Mouse (Mus musculus) intestine, embryonic 14.5 days (tissue): Measurements from ENCODE around the gene Adamts17. TPM values are rescaled to one million over a fixed set of nuclear protein-coding genes. Genes with fewer than 3 reads are reported as not detected.
A peak's percentile ranks its signal among the peaks of the same experiment; 100 is the strongest.

Experiments used
- ATAC-seq: fragments of 200-750 bp; cut with Nextera tagmentation; replicated peaks from 2 replicates; pipeline ENCODE4 v1.8.0; 2017; ENCODE audit warnings: low read depth, moderate number of reproducible peaks, moderate TSS enrichment, moderate library complexity; ENCODE audit not compliant: low FRiP score, low TSS enrichment
- DNase-seq: peaks from one replicate; pipeline ENCODE4 v3.0.0-alpha.2; 2018; ENCODE audit warnings: low spot score
- H3K27ac ChIP-seq: fragments of 300-500 bp; sonication (generic); 2 replicates; pipeline ENCODE4 v1.5.1; 2014; ENCODE audit warnings: low read depth, mild to moderate bottlenecking, control low read depth
- H3K27me3 ChIP-seq: fragments of 300-500 bp; sonication (generic); replicated peaks from 2 replicates; pipeline ENCODE4 v1.6.1; 2014; ENCODE audit warnings: low read length, control low read depth; ENCODE audit not compliant: control insufficient read depth, insufficient read depth
- H3K36me3 ChIP-seq: fragments of 300-500 bp; sonication (generic); 2 replicates; pipeline ENCODE4 v1.6.1; 2014; ENCODE audit warnings: low read length, control low read depth; ENCODE audit not compliant: control insufficient read depth, insufficient read depth
- H3K4me1 ChIP-seq: fragments of 300-500 bp; sonication (generic); replicated peaks from 2 replicates; pipeline ENCODE4 v1.6.1; 2014; ENCODE audit warnings: low read length, control low read depth, mixed read lengths; ENCODE audit not compliant: control insufficient read depth, insufficient read depth
- H3K4me2 ChIP-seq: fragments of 300-500 bp; sonication (generic); 2 replicates; pipeline ENCODE4 v1.6.1; 2014; ENCODE audit warnings: low read length
- H3K4me3 ChIP-seq: fragments of 300-500 bp; sonication (generic); 2 replicates; pipeline ENCODE4 v1.5.1; 2014; ENCODE audit warnings: low read depth, low read length, control low read depth, mixed read lengths
- H3K9ac ChIP-seq: fragments of 300-500 bp; sonication (generic); 2 replicates; pipeline ENCODE4 v1.6.1; 2014; ENCODE audit warnings: mild to moderate bottlenecking, low read length
- H3K9me3 ChIP-seq: fragments of 300-500 bp; sonication (generic); 2 replicates; pipeline ENCODE4 v1.6.1; 2016; ENCODE audit warnings: low read length, control low read depth; ENCODE audit not compliant: control insufficient read depth
- WGBS: fragments of 180-500 bp; shearing (Covaris S2); extraction: QIAGEN DNeasy Blood & Tissue Kit; methylation state at CpG from one replicate; pipeline ENCODE4 v1.1.7; 2014; 5-methylcytosine and 5-hydroxymethylcytosine counted together
- polyA plus RNA-seq: library from polyadenylated mRNA; unstranded; fragments of >200 nt; fragmentation: Nextera tagmentation; extraction: Ambion mirVana; gene quantifications from 2 replicates; pipeline ENCODE4 v1.2.1, GENCODE M21; 2014

Adamts17 gene
- polyA plus RNA-seq, 1 experiment from 2014 or later = 6.7 TPM

DNA sequence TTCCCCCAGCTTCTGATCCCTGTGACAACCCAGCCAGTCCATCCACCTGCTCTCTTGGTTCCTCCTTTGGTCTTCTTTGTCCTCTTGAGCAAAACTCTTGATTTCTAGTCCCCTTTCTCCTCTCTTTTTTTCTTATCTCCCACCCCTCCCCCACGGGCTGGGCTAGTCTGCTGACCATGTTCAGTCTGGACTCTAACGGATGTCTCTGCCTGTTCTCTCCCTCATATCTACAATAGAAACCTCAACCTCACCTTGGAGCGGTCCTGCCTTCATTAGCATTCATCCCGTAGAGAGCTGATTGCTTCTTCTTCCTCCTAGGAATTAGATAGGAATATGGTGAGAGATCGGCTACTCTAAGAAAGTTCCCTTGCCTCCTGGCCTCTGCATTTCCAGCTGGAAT is 8.7 kb upstream of the Adamts17 start:
- WGBS = 57% methylated on average over 5 of the region's 5 CpGs
- no peaks in the 10 kb centered on the region for H3K36me3 ChIP-seq
- DNase-seq (no peak), ATAC-seq (no peak)
- H3K9me3 ChIP-seq = no peaks in the 10 kb centered on the region
- H3K27ac ChIP-seq = peak overlapping the region; percentile 10; the same call in 1 of the 2 replicates
- H3K9ac ChIP-seq = no peak overlapping the region
- peaks cover 12% of the 10 kb centered on the region for H3K4me1 ChIP-seq
- no peaks in the 10 kb centered on the region for H3K27me3 ChIP-seq
- H3K4me3 ChIP-seq = no peak overlapping the region
- no peak overlapping the region for H3K4me2 ChIP-seq

DNA sequence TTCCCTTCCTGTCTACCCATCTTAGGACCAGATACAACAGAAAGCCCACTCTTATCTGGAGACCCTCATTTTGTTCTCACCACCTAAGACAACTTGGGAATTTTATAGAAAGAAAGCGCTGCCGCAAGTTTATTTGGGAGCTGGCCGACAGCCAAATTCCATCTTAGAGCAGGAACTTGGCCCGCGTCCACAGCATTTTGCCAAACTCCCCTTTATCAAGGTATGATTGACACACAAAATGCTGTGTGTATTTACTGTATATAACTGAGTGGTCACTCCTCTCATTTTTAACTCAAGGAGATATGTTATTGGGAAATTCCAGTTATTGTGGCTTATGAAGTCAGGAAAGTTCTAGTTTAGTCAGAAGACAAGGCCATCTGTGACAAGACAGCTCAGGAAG is 8.2 kb upstream of the Adamts17 start:
- WGBS = 22% methylated on average over 5 of the region's 5 CpGs
- no peaks in the 10 kb centered on the region for H3K36me3 ChIP-seq
- H3K4me2 ChIP-seq = no peak overlapping the region
- peaks cover 12% of the 10 kb centered on the region for H3K4me1 ChIP-seq
- ATAC-seq = no peak
- no peak overlapping the region for H3K9ac ChIP-seq
- no peaks in the 10 kb centered on the region for H3K9me3 ChIP-seq
- no peak for DNase-seq
- peak overlapping the region; percentile 10; the same call in 1 of the 2 replicates for H3K27ac ChIP-seq
- no peak overlapping the region for H3K4me3 ChIP-seq
- no peaks in the 10 kb centered on the region for H3K27me3 ChIP-seq

DNA sequence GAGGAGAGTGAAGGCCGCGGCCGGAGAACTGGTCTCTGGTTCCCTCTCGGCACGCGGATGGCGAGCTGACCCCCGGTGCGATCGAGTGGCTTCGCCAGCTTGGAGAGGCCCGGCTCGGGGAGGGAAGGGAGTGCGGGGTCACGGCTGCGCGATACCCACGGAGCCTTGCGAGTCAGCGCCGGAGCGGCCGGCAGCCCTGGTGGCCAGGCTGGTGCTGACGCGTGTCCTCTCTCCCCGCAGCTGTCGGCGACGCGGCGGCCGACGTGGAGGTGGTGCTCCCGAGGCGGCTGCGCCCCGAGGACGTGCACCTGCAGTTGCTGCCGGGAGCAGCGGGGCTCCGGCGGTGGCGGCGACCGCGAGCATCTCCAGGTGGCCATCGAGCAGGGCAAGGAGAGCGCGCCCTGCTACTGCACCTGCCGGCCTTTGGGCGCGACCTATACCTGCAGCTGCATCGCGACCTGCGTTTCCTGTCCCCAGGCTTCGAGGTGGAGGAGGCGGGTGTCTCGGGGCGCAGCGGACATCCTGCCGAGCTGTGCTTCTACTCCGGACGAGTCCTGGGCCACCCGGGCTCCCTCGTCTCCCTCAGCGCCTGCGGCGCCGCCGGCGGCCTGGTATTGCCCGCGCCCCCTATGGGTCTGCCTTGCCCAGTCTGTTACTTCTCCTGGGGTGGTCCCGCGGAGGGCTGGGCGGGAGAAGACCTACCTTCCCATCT is 629 bp downstream of the Adamts17 start:
- ATAC-seq (peak; percentile 44), DNase-seq (peak; percentile 89)
- no peaks in the 10 kb centered on the region for H3K36me3 ChIP-seq
- H3K4me3 ChIP-seq = peak overlapping the region; percentile 61
- H3K9me3 ChIP-seq = no peaks in the 10 kb centered on the region
- peak overlapping the region; percentile 100 for H3K4me2 ChIP-seq
- peak overlapping the region; percentile 47; the same call in 1 of the 2 replicates for H3K27ac ChIP-seq
- peaks cover 27% of the 10 kb centered on the region for H3K4me1 ChIP-seq
- under 1% methylated on average over 71 of the region's 76 CpGs for WGBS
- H3K27me3 ChIP-seq = no peaks in the 10 kb centered on the region
- H3K9ac ChIP-seq = peak overlapping the region; percentile 59

DNA sequence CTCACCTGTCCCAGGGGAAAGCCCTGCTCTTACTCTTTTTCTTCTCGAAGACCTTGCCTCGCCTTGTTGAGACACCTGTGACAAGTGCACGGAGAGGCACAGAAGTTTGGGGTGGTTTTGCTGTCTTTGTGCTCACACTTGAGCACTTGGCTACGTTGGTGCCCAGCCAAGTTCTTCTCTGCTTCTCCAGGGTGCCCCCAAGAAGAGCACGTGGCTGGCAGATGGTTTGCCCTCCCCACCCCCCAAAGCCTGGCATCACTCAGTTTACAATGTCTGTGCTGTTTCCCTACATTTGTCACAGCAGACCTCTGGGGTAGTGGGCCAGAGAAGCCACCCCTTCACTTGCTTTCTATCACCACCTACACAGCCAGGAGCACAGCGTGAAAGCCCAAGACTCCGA is 1.6 kb downstream of the Adamts17 start:
- Histone ChIP-seq H3K4me3 (0 out of 2 replicates have a peak overlapping the region, but pooled peaks have one; percentile 61), H3K4me1 (peaks cover 27% of the 10 kb centered on the region), H3K9ac (no peak overlapping the region), H3K4me2 (peak overlapping the region; percentile 100), H3K36me3 (no peaks in the 10 kb centered on the region), H3K27me3 (no peaks in the 10 kb centered on the region), H3K9me3 (no peaks in the 10 kb centered on the region), H3K27ac (no peak overlapping the region)
- ATAC-seq (no peak), DNase-seq (no peak)
- WGBS = 76% methylated on average over 7 of the region's 7 CpGs

DNA sequence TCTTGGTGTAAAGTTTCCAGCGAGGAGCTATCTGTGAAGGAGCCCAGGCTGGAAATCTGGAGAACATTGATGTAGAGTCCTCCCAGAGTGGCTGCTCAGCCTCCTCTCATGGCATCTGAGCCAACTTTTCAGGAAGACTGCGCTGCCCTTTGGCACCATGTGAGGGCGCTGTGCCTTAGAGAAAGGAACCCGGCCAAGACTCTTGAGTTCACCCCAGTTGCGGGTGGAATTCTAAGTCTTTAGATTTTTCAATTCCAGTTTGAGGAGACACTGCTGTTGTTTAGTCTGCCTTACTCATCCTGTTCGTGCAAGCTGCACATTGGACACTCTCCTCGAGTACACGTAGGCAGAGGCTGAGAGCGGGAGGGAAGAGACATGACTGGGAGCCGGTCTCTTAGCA is 2.5 kb downstream of the Adamts17 start:
- no peaks in the 10 kb centered on the region for H3K27me3 ChIP-seq
- H3K36me3 ChIP-seq = no peaks in the 10 kb centered on the region
- no peak overlapping the region for H3K4me3 ChIP-seq
- H3K9ac ChIP-seq = no peak overlapping the region
- ATAC-seq = no peak
- peak; percentile 91 for DNase-seq
- 27% methylated on average over 10 of the region's 10 CpGs for WGBS
- no peaks in the 10 kb centered on the region for H3K9me3 ChIP-seq
- peaks cover 27% of the 10 kb centered on the region for H3K4me1 ChIP-seq
- peak overlapping the region; percentile 100 for H3K4me2 ChIP-seq
- peak overlapping the region; percentile 79 for H3K27ac ChIP-seq

DNA sequence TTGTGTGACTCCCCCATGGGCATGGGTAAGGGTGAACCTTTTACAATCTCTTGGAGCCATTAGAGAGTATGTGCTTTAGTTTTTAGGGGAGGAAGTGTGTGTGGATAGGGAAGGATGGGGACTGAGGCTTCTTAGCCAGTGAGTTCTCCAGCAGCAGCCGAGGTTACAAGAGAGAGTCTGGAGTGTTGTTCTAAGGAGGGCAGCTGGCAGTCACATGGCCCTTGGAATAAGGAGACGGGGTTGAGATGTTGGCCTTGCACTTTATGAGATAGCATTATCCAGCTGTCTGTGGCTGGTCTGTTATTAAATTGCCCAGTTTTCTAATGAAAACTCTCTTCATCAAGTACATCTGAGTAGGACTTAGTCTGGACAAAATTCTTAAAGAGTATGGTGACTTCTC is 4.3 kb downstream of the Adamts17 start:
- Histone ChIP-seq H3K9ac (no peak overlapping the region), H3K4me1 (peaks cover 32% of the 10 kb centered on the region), H3K9me3 (no peaks in the 10 kb centered on the region), H3K4me3 (no peak overlapping the region), H3K4me2 (no peak overlapping the region), H3K27me3 (no peaks in the 10 kb centered on the region), H3K36me3 (no peaks in the 10 kb centered on the region), H3K27ac (no peak overlapping the region)
- ATAC-seq = no peak
- no peak for DNase-seq
- 50% methylated on average over 2 of the region's 2 CpGs for WGBS

DNA sequence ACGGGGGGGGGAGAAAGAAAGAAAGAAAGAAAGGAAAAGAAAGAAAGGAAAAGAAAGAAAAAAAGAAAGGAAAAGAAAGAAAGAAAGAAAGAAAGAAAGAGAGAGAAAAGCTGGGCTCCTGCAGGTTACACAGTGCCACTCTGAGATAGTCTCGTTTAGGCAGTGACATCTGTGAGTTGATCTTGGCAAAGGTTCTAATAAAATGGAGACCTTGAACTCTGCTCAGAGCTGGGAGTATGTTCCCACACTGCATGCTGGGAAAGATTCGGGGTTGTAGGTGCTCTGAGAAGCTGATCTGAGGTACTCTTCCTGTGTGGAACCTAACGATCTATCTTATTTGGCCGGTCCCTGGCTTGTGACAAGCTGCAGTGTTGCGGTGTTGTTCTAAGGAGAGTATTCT is 7.0 kb downstream of the Adamts17 start:
- H3K4me3 ChIP-seq = no peak overlapping the region

DNA sequence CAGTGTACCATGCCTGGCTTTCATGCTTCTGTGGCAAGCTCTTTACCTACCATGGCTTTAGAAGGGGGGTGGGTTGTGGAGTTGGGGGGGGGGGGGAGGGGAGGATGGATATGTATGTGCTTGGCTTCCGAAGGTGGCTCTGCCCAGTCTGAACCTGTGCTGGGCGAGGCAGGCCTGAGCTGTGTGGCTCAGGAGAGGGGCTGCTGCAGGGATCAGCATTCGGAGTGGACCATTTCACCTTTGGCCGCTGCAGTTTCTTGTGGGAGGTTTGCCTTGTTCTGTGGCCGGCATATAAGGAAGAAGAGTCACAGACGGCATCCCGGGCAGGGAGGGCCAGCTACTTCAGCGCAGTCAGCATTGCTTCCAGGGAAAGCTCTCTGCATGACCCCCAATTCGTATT is 7.8 kb downstream of the Adamts17 start:
- Histone ChIP-seq H3K27me3 (no peaks in the 10 kb centered on the region), H3K4me2 (no peak overlapping the region), H3K4me1 (peaks cover 20% of the 10 kb centered on the region), H3K27ac (no peak overlapping the region), H3K36me3 (no peaks in the 10 kb centered on the region), H3K4me3 (no peak overlapping the region), H3K9me3 (no peaks in the 10 kb centered on the region), H3K9ac (no peak overlapping the region)
- ATAC-seq (no peak), DNase-seq (peak; percentile 55)
- 50% methylated on average over 9 of the region's 9 CpGs for WGBS

More for the DNA sequence above, 7.0 kb downstream of the Adamts17 start:
- Histone ChIP-seq H3K4me1 (peaks cover 22% of the 10 kb centered on the region), H3K4me2 (no peak overlapping the region), H3K9ac (no peak overlapping the region), H3K27me3 (no peaks in the 10 kb centered on the region), H3K9me3 (no peaks in the 10 kb centered on the region), H3K36me3 (no peaks in the 10 kb centered on the region), H3K27ac (no peak overlapping the region)
- WGBS = 79% methylated on average over 6 of the region's 6 CpGs
- ATAC-seq = no peak
- DNase-seq = no peak

DNA sequence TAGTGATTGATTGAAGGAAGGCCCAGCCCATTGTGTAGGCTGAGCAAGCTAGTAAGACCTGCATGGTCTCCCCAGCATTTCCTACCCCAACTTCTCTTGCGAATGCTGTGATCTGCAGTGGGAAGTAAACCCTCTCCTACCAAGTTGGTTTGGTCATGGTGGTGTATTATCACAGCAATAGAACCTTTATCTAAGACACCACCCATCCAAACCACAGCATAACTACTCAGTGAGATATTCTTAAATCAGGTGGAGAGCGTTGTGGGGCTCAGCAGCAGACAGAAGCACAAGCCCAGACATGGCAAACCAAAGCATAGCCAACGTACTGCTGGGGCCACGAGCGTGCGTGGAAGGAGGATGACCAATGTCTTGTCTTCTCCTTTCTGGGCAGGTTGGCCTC is 9.8 kb downstream of the Adamts17 start:
- WGBS = 91% methylated on average over 6 of the region's 6 CpGs
- Histone ChIP-seq H3K27ac (no peak overlapping the region), H3K36me3 (no peaks in the 10 kb centered on the region), H3K4me3 (no peak overlapping the region), H3K27me3 (no peaks in the 10 kb centered on the region), H3K9ac (no peak overlapping the region), H3K9me3 (no peaks in the 10 kb centered on the region), H3K4me2 (no peak overlapping the region), H3K4me1 (peaks cover 8% of the 10 kb centered on the region)
- DNase-seq (no peak), ATAC-seq (no peak)
